Mouse (Mus musculus): ENCODE measurements at regions not wholly inside any gene's neighbourhood (a gene's known extent, or its start where the extent isn't known, plus 50 kb on each side); places are given as distances from the start of the nearest gene placed in this dataset.
"Not testable (repeated sequence)": the region's sequence is repeated elsewhere in the genome, so short reads cannot be mapped to it uniquely, and the experiment has no call there.

GRCm38 (mm10) chr1:51607437-51607855 lies 129.2 kb upstream of the Nabp1 start:
- no peak for DNase-seq (ENCODE audit: extremely low spot score, low read depth, low spot score)

GRCm38 (mm10) chr1:51602071-51602470 lies 123.8 kb upstream of the Nabp1 start:
- no peak for DNase-seq (ENCODE audit: extremely low spot score, low read depth, low spot score)

- DNase-seq (ENCODE audit: extremely low spot score, low read depth, low spot score), result no peak
Observed at GRCm38 (mm10) chr1:51600425-51600824, 122.2 kb upstream of the Nabp1 start.

- peak; percentile 85 for DNase-seq (ENCODE audit: extremely low spot score, low read depth, low spot score)
Observed at GRCm38 (mm10) chr1:51596935-51597820, 119.0 kb upstream of the Nabp1 start.

- DNase-seq (ENCODE audit: extremely low spot score, low read depth, low spot score), result no peak
Observed at GRCm38 (mm10) chr1:51594666-51595065, 116.4 kb upstream of the Nabp1 start.

- no peak for DNase-seq (ENCODE audit: extremely low spot score, low read depth, low spot score)
Observed at GRCm38 (mm10) chr1:51593621-51594441, 115.6 kb upstream of the Nabp1 start.

- DNase-seq (ENCODE audit: extremely low spot score, low read depth, low spot score), result no peak
Observed at GRCm38 (mm10) chr1:51591886-51592285, 113.7 kb upstream of the Nabp1 start.

- no peak for DNase-seq (ENCODE audit: extremely low spot score, low read depth, low spot score)
Observed at GRCm38 (mm10) chr1:51590606-51591400, 112.6 kb upstream of the Nabp1 start.

GRCm38 (mm10) chr1:51584925-51585424 lies 106.8 kb upstream of the Nabp1 start:
- DNase-seq (ENCODE audit: extremely low spot score, low read depth, low spot score), result no peak

GRCm38 (mm10) chr1:51583871-51584270 lies 105.6 kb upstream of the Nabp1 start:
- DNase-seq (ENCODE audit: extremely low spot score, low read depth, low spot score), result no peak

GRCm38 (mm10) chr1:51580074-51580473 lies 101.8 kb upstream of the Nabp1 start:
- no peak for DNase-seq (ENCODE audit: extremely low spot score, low read depth, low spot score)

GRCm38 (mm10) chr1:51577701-51578100 lies 99.5 kb upstream of the Nabp1 start:
- no peak for DNase-seq (ENCODE audit: extremely low spot score, low read depth, low spot score)

GRCm38 (mm10) chr1:51572314-51573078 lies 94.3 kb upstream of the Nabp1 start:
- no peak for DNase-seq (ENCODE audit: extremely low spot score, low read depth, low spot score)

- no peak for DNase-seq (ENCODE audit: extremely low spot score, low read depth, low spot score)
Observed at GRCm38 (mm10) chr1:51569625-51570024, 91.4 kb upstream of the Nabp1 start.

- DNase-seq (ENCODE audit: extremely low spot score, low read depth, low spot score), result no peak
Observed at GRCm38 (mm10) chr1:51566170-51566649, 88.0 kb upstream of the Nabp1 start.

- not testable (repeated sequence) for DNase-seq (ENCODE audit: extremely low spot score, low read depth, low spot score)
Observed at GRCm38 (mm10) chr1:51556616-51557015, 78.4 kb upstream of the Nabp1 start.

GRCm38 (mm10) chr1:51553738-51554137 lies 75.5 kb upstream of the Nabp1 start:
- no peak for DNase-seq (ENCODE audit: extremely low spot score, low read depth, low spot score)

GRCm38 (mm10) chr1:51551624-51552023 lies 73.4 kb upstream of the Nabp1 start:
- no peak for DNase-seq (ENCODE audit: extremely low spot score, low read depth, low spot score)

GRCm38 (mm10) chr1:51542801-51543200 lies 64.6 kb upstream of the Nabp1 start:
- DNase-seq (ENCODE audit: extremely low spot score, low read depth, low spot score), result no peak

- no peak for DNase-seq (ENCODE audit: extremely low spot score, low read depth, low spot score)
Observed at GRCm38 (mm10) chr1:51539634-51540033, 61.4 kb upstream of the Nabp1 start.
